11 mouse cellular contexts compared by ENCODE assay signal in genomic region chrX:45340661-45341060, GRCm38 (mm10).
DNase-seq lines count a peak whose midpoint lies in the region; ATAC-seq and TF ChIP-seq lines count a peak whose summit lies in the region.
"Had no signal": no experiment of that assay in that cellular context is flagged by ENCODE, and none has a peak within 500 bp of the region (broad histone marks: within the 10 kb centered on the region; RNA-seq: fewer than 3 reads in every experiment).

No protein-coding gene starts in this region.

- H3K9me3 ChIP-seq in heart, embryonic 12.5 days (replicated peaks): 0 out of 2 replicates have a peak, but pooled peaks cover 3% of the 10 kb centered on the region
- H3K9me3 ChIP-seq: lung, embryonic 15.5 days had no signal

- no peaks in the 10 kb centered on the region for H3K36me3 ChIP-seq in heart, adult 2 months (ENCODE audit: control insufficient read depth, insufficient read depth, low read length)
- H3K36me3 ChIP-seq in heart, embryonic 12.5 days: no peaks in the 10 kb centered on the region
- H3K36me3 ChIP-seq: lung, embryonic 15.5 days had no signal

- intact Hi-C loops in heart, adult 2 months (cut with DNase I): no loop called here

- H3K4me3 ChIP-seq in heart, adult 2 months: no peak overlapping the region
- H3K4me3 ChIP-seq in heart, embryonic 12.5 days: no peak overlapping the region
- H3K4me3 ChIP-seq: lung, embryonic 15.5 days had no signal

- no peak for DNase-seq in heart, adult 2 months
- peak; percentile 1 for DNase-seq in lung, postnatal 10 days
- DNase-seq in lung, postnatal 4 days: no peak
- peak; percentile 9 for DNase-seq in brain, adult 2 months (ENCODE audit: low read depth, low spot score)
- DNase-seq in retina, postnatal 1 day: peak; percentile 10
- DNase-seq in adrenal gland, postnatal 25 days: no peak
- DNase-seq in MN1 (ENCODE audit: low spot score): no peak
- DNase-seq: cerebellum, postnatal 36 days; heart, postnatal 36 days had no signal

- H3K4me1 ChIP-seq in heart, adult 2 months (ENCODE audit: control insufficient read depth, insufficient read depth, low read length): no peaks in the 10 kb centered on the region
- H3K4me1 ChIP-seq in heart, embryonic 12.5 days (replicated peaks): no peaks in the 10 kb centered on the region
- H3K4me1 ChIP-seq: lung, embryonic 15.5 days had no signal

- TF ChIP-seq POLR2A in heart, adult 2 months (IDR thresholded peaks at IDR 0.05; ENCODE audit: insufficient read depth, low read depth, low read length): no peak

- no peak overlapping the region for H3K9ac ChIP-seq in heart, adult 2 months (ENCODE audit: low read depth, low read length)
- no peak overlapping the region for H3K9ac ChIP-seq in heart, embryonic 12.5 days
- H3K9ac ChIP-seq: lung, embryonic 15.5 days had no signal

- H3K27ac ChIP-seq in heart, adult 2 months: no peak overlapping the region
- no peak overlapping the region for H3K27ac ChIP-seq in heart, embryonic 12.5 days (ENCODE audit: poor library complexity, severe bottlenecking)
- H3K27ac ChIP-seq: lung, embryonic 15.5 days had no signal

- no peaks in the 10 kb centered on the region for H3K79me2 ChIP-seq in heart, adult 2 months (replicated peaks; ENCODE audit: control insufficient read depth, insufficient read depth, low read length)

- TF ChIP-seq EP300 in heart, adult 2 months (IDR thresholded peaks at IDR 0.05; ENCODE audit: insufficient read depth, low read depth, low read length): no peak

- no peak overlapping the region for H3K4me2 ChIP-seq in heart, embryonic 12.5 days
- H3K4me2 ChIP-seq: lung, embryonic 15.5 days had no signal

- no peak for ATAC-seq in heart, embryonic 12.5 days (ENCODE audit: insufficient number of reproducible peaks, low FRiP score)

- peak; percentile 50 for TF ChIP-seq CTCF in heart, adult 2 months (IDR thresholded peaks at IDR 0.05)

- no peaks in the 10 kb centered on the region for H3K27me3 ChIP-seq in heart, adult 2 months (ENCODE audit: control insufficient read depth, insufficient read depth, low read length)
- no peaks in the 10 kb centered on the region for H3K27me3 ChIP-seq in heart, embryonic 12.5 days (replicated peaks)
- H3K27me3 ChIP-seq: lung, embryonic 15.5 days had no signal

- WGBS in heart, adult 2 months: 52% methylated on average over 5 of the region's 5 CpGs
- 48% methylated on average over 5 of the region's 5 CpGs for WGBS in heart, embryonic 12.5 days

Comparison
In these comparisons a context has a peak if more than half of its experiments do, and no peak if none do; other contexts are left out.
1. DNase-seq: peak in lung, postnatal 10 days (single experiment), brain, adult 2 months (single experiment) and retina, postnatal 1 day (single experiment); none in heart, adult 2 months (0 of 2), lung, postnatal 4 days (0 of 2), adrenal gland, postnatal 25 days (single experiment) and MN1 (single experiment).